29 mouse cellular contexts compared by ENCODE assay signal in the genomic region with DNA sequence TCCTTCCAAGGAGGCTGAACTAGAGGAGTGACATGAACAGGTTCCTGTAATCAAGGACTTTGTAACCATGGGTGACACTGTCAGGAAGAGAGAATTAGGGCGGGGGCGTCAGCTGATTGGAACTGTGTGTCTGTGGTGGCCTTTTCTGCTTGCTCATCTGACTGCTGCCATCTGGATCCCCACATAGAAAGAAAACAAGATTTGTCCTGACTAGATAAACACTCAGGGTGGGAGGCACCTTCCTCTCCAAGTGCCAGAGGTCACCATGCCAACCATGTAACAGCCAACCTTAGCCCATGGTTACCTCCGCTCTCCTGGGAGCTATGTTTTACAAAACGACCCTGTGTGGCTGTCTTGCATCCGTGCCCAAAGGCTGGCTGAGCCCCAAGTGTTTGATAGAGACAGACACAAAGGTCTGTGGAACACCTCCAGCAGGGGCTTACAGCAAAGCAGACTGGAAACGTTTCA.
DNase-seq lines count a peak whose midpoint lies in the region; TF ChIP-seq lines count a peak whose summit lies in the region.
"Had no signal": no experiment of that assay in that cellular context is flagged by ENCODE, and none has a peak within 500 bp of the region (broad histone marks: within the 10 kb centered on the region; RNA-seq: fewer than 3 reads in every experiment).

No protein-coding gene starts in this region.

- H3K27ac ChIP-seq in layer of hippocampus, adult 2 months, result peak overlapping the region; percentile 88
- no peak overlapping the region for H3K27ac ChIP-seq in limb, embryonic 10.5 days
- H3K27ac ChIP-seq: embryonic facial prominence, embryonic 12.5 days; forebrain, embryonic 13.5 days; hindbrain, embryonic 10.5 days; kidney, postnatal 0 days; liver, embryonic 13.5 days; midbrain, embryonic 15.5 days; neural tube, embryonic 15.5 days; stomach, embryonic 15.5 days had no signal

- no peaks in the 10 kb centered on the region for H3K4me1 ChIP-seq in limb, embryonic 10.5 days
- H3K4me1 ChIP-seq: embryonic facial prominence, embryonic 12.5 days; heart, embryonic 12.5 days; liver, embryonic 13.5 days; megakaryocyte, embryonic 14.5 days; stomach, embryonic 15.5 days had no signal

- TF ChIP-seq CTCF in layer of hippocampus, adult 2 months (conservative IDR thresholded peaks at IDR 0.05), result no peak

- intact Hi-C loops in left cerebral cortex, postnatal 4 days (cut with DNase I), result no loop called here
- intact Hi-C loops in left cerebral cortex, postnatal 36 days (cut with DNase I), result no loop called here

- no peaks in the 10 kb centered on the region for H3K36me3 ChIP-seq in limb, embryonic 10.5 days
- H3K36me3 ChIP-seq: embryonic facial prominence, embryonic 12.5 days; heart, embryonic 12.5 days; hindbrain, embryonic 10.5 days; liver, embryonic 13.5 days; midbrain, embryonic 15.5 days; neural tube, embryonic 15.5 days; stomach, embryonic 15.5 days had no signal

- no peaks in the 10 kb centered on the region for H3K9me3 ChIP-seq in limb, embryonic 10.5 days (replicated peaks)
- H3K9me3 ChIP-seq: embryonic facial prominence, embryonic 12.5 days; forebrain, embryonic 13.5 days; heart, embryonic 12.5 days; hindbrain, embryonic 10.5 days; midbrain, embryonic 15.5 days; neural tube, embryonic 15.5 days; stomach, embryonic 15.5 days had no signal

- no peaks in the 10 kb centered on the region for H3K27me3 ChIP-seq in limb, embryonic 10.5 days (ENCODE audit: low read depth, poor library complexity, severe bottlenecking)
- H3K27me3 ChIP-seq: embryonic facial prominence, embryonic 12.5 days; forebrain, embryonic 13.5 days; heart, embryonic 12.5 days; liver, embryonic 13.5 days; megakaryocyte, embryonic 14.5 days; midbrain, embryonic 15.5 days; neural tube, embryonic 15.5 days; stomach, embryonic 15.5 days had no signal

- WGBS in limb, embryonic 10.5 days, result 77% methylated on average over 6 of the region's 6 CpGs

- no peak overlapping the region for H3K4me3 ChIP-seq in layer of hippocampus, adult 2 months
- H3K4me3 ChIP-seq in limb, embryonic 10.5 days, result no peak overlapping the region
- H3K4me3 ChIP-seq: embryonic facial prominence, embryonic 12.5 days; forebrain, embryonic 13.5 days; heart, embryonic 12.5 days; hindbrain, embryonic 10.5 days; liver, embryonic 13.5 days; megakaryocyte, embryonic 14.5 days; midbrain, embryonic 15.5 days; neural tube, embryonic 15.5 days; stomach, embryonic 15.5 days had no signal

- peak; percentile 80 for DNase-seq in cerebellum, postnatal 10 days
- DNase-seq in cerebellum, adult 9-11 months, result no peak
- peak; percentile 60 for DNase-seq in left cerebral cortex, postnatal 4 days
- no peak for DNase-seq in left cerebral cortex, postnatal 36 days (ENCODE audit: low spot score in 2 of 2)
- DNase-seq in layer of hippocampus, adult 2 months (ENCODE audit: low spot score in 2 of 2), result peak; percentile 42 to 77
- DNase-seq in layer of hippocampus, postnatal 36 days, result peak; percentile 36 to 59
- no peak for DNase-seq in frontal cortex, postnatal 36 days (ENCODE audit: low spot score in 2 of 2)
- no peak for DNase-seq in limb, embryonic 10.5 days (ENCODE audit: low spot score)
- DNase-seq: adrenal gland, postnatal 10 days; cerebellum, adult 9-10 months; gastrocnemius, postnatal 25 days; heart, adult 18-20 months; heart, postnatal 10 days; kidney, adult 18-20 months; liver, embryonic 13.5 days; lung, embryonic 14.5 days; lung, postnatal 36 days; right cerebral cortex, adult 18-20 months; right cerebral cortex, postnatal 4 days; thymus, postnatal 4 days had no signal

Comparison
In these comparisons a context has a peak if more than half of its experiments do, and no peak if none do; other contexts are left out.
1. DNase-seq: peak in cerebellum, postnatal 10 days (2 of 2), left cerebral cortex, postnatal 4 days (single experiment), layer of hippocampus, adult 2 months (2 of 2) and layer of hippocampus, postnatal 36 days (2 of 2); none in cerebellum, adult 9-11 months (single experiment), left cerebral cortex, postnatal 36 days (0 of 2), frontal cortex, postnatal 36 days (0 of 2) and limb, embryonic 10.5 days (single experiment).